Comparison of ENCODE assay signal across 16 mouse cellular contexts in genomic region chr6:78165615-78166014, GRCm38 (mm10).
DNase-seq lines count a peak whose midpoint lies in the region; ATAC-seq and TF ChIP-seq lines count a peak whose summit lies in the region.
"Had no signal": no experiment of that assay in that cellular context is flagged by ENCODE, and none has a peak within 500 bp of the region (broad histone marks: within the 10 kb centered on the region; RNA-seq: fewer than 3 reads in every experiment).

No protein-coding gene starts in this region.

- no peak for TF ChIP-seq CTCF in brain, embryonic 14.5 days (IDR thresholded peaks at IDR 0.05; ENCODE audit: borderline replicate concordance, extremely low read depth, insufficient read depth, insufficient read length)

- WGBS in forebrain, embryonic 13.5 days = 4% methylated on average over 4 of the region's 4 CpGs

- H3K9me3 ChIP-seq in forebrain, embryonic 13.5 days (replicated peaks) = no peaks in the 10 kb centered on the region
- H3K9me3 ChIP-seq: heart, embryonic 15.5 days; lung, embryonic 15.5 days; stomach, embryonic 15.5 days had no signal

- no peak overlapping the region for H3K4me3 ChIP-seq in forebrain, embryonic 13.5 days
- H3K4me3 ChIP-seq: heart, embryonic 15.5 days; lung, embryonic 15.5 days; stomach, embryonic 15.5 days had no signal

- no peak overlapping the region for H3K9ac ChIP-seq in forebrain, embryonic 13.5 days
- H3K9ac ChIP-seq: heart, embryonic 15.5 days; lung, embryonic 15.5 days; stomach, embryonic 15.5 days had no signal

- no peaks in the 10 kb centered on the region for H3K36me3 ChIP-seq in forebrain, embryonic 13.5 days (ENCODE audit: poor library complexity, severe bottlenecking)
- H3K36me3 ChIP-seq: heart, embryonic 15.5 days; lung, embryonic 15.5 days; stomach, embryonic 15.5 days had no signal

- H3K27ac ChIP-seq in forebrain, embryonic 13.5 days = no peak overlapping the region
- H3K27ac ChIP-seq: heart, embryonic 15.5 days; lung, embryonic 15.5 days; stomach, embryonic 15.5 days had no signal

- no peak overlapping the region for H3K4me2 ChIP-seq in forebrain, embryonic 13.5 days
- H3K4me2 ChIP-seq: heart, embryonic 15.5 days; liver, embryonic 11.5 days; lung, embryonic 15.5 days; stomach, embryonic 15.5 days had no signal

- H3K4me1 ChIP-seq in forebrain, embryonic 13.5 days = peaks cover 7% of the 10 kb centered on the region
- H3K4me1 ChIP-seq: heart, embryonic 15.5 days; lung, embryonic 15.5 days; stomach, embryonic 15.5 days had no signal

- ATAC-seq in forebrain, embryonic 13.5 days = peak; percentile 70; the same call in 1 of the 2 replicates
- ATAC-seq in cerebellum, adult (ENCODE audit: insufficient number of reproducible peaks, low FRiP score, low TSS enrichment) = no peak
- ATAC-seq in megakaryocyte progenitor cell, adult 5-6 weeks (replicated peaks; ENCODE audit: poor library complexity) = no peak
- ATAC-seq: activated CD4-positive, CD25-positive, alpha-beta regulatory T cell, adult 4 months had no signal

- DNase-seq in Muller cell, postnatal 12 days (ENCODE audit: inconsistent ontology term) = peak; percentile 22
- DNase-seq in brain, embryonic 14.5 days (ENCODE audit: low read depth) = peak; percentile 65
- DNase-seq in mesoderm, embryonic 11.5 days (ENCODE audit: low read depth, low spot score) = peak; percentile 40
- no peak for DNase-seq in cerebellum, adult 18-20 months
- DNase-seq: kidney, adult 8-10 months; kidney, postnatal 36 days; spleen, adult 18-20 months had no signal

- no peak for TF ChIP-seq POLR2A in brain, embryonic 14.5 days (IDR thresholded peaks at IDR 0.05; ENCODE audit: borderline replicate concordance, extremely low read depth, insufficient read depth, insufficient read length, poor library complexity, severe bottlenecking)

- H3K27me3 ChIP-seq in forebrain, embryonic 13.5 days = no peaks in the 10 kb centered on the region
- H3K27me3 ChIP-seq: CH12.LX; heart, embryonic 15.5 days; lung, embryonic 15.5 days; stomach, embryonic 15.5 days had no signal

Comparison
In these comparisons a context has a peak if more than half of its experiments do, and no peak if none do; other contexts are left out.
1. DNase-seq: peak in Muller cell, postnatal 12 days (single experiment), brain, embryonic 14.5 days (single experiment) and mesoderm, embryonic 11.5 days (single experiment); none in cerebellum, adult 18-20 months (0 of 2).